Mouse (Mus musculus) embryo, embryonic 10 days (tissue): ENCODE results near the gene Prrxl1.

Experiments used
- DNase-seq: peaks from one replicate; pipeline ENCODE4 v3.0.0-alpha.2; 2015; ENCODE audit warnings: low spot score

Gene Prrxl1

DNA sequence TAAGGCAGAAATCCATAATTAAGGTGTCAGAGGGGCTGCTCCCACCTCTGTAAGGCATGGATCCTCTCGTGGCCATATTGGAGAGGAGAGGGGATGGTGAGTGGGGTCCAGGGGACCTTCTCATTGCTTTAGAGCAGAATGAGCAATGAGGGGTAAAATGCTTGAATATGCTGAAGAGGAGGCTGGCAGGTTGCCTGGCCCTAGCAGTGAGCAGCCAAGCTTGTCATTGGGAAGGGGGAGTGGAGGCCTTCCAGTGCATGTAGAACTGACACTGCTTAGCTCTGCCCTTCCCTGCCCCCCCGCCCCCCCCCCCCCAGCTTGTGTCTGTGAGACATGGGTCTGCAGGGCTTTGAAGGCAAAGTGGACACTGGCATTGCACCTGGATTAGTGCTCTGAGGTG lies 28.1 kb downstream of the Prrxl1 start:
- DNase-seq = no peak

DNA sequence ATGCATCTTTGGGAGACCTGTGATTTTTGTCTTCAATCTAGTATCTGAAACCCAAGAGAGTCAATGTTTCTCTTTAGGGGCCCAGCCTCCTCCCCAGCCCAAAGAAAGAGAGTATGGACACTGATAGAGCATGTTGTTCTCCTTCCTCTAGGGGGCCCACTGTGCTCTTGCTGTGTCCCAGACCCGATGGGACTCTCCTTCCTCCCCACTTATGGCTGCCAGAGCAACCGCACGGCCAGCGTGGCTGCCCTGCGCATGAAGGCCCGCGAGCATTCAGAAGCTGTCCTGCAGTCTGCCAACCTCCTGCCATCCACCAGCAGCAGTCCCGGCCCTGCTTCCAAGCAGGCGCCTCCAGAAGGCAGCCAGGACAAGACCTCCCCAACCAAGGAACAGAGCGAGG lies 29.4 kb downstream of the Prrxl1 start:
- DNase-seq = peak; percentile 48

DNA sequence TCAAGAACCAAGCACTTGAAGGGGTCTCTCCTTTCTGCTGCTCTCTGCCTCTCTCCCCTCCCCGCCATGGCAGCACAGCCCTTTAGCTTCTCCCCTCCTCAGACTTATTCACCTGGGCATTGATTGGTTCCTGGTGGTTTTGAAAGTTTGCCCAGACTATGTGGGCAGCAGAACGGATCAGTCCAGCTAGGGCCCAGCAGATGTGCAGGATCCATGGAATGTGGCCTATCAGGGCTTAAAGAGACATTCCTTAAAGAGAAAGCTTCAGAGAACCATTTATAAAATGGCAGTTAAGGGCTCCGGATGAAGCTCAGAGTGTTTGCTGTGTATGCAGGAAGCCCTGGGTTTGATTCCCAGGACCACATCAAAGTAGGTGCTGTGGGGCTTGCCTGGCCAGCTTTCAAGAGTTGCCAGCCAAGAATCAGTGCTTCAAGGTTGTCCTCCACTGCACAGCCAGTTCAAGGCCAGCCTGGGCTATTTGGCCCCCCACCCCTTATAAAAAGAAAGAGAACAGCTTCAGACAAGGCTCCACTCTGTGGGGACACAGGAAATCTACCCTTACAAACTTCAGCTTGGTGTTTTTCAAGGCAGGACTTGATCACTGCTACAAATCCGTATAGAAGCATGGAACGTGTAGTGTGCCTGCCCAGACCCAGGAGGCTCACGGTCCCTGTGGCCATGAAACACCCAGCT lies 33.8 kb downstream of the Prrxl1 start:
- DNase-seq = no peak

GRCm38 (mm10) chr14:32634015-32634682 lies 34.9 kb downstream of the Prrxl1 start:
- peak; percentile 23 for DNase-seq

- no peak for DNase-seq
Measured at GRCm38 (mm10) chr14:32638485-32638884, 39.3 kb downstream of the Prrxl1 start.

- no peak for DNase-seq
Measured at GRCm38 (mm10) chr14:32659781-32660180, 60.6 kb downstream of the Prrxl1 start.

DNA sequence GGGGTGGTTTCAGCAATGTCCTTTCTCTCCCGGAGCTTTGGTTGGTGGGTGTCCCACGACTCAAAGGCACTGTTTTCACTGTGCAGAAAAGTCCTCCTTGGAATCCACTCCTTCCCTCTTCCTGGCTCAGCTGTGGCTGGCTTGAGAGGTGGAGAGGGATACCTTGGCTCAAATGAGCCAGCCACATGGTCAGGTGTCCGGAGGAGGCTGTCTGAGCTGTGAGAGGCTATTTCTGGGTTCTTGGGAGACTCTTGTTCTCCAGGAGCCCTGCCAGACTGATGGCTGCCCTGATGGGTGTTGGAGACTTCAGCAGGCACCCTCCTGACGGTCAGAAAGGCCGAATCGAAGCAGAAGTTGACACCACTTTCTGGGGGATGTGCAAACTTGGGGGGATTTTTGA lies 63.9 kb downstream of the Prrxl1 start:
- DNase-seq = no peak

- no peak for DNase-seq
Measured at GRCm38 (mm10) chr14:32673178-32673577, 74.0 kb downstream of the Prrxl1 start.

DNA sequence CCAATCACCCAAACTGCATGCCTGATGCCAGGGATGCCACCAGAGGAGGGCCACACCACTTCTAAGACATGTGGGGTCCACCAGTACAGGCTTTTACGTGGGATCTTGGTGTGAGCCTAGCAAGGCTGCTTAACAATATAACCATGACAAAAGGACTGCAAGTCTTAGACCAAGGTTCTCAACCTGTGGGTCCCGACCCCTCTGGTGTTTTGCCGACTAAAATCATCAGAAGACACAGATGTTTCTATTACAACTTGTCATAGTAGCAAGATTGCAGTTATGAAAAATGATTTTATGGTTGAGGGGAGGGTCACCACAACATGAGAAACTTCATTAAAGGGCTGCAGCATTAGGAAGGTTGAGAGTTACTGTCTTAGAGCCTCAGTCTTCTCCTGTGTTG lies 79.4 kb downstream of the Prrxl1 start:
- no peak for DNase-seq

- DNase-seq = no peak
Measured at GRCm38 (mm10) chr14:32681603-32682002, 82.4 kb downstream of the Prrxl1 start.

- DNase-seq = no peak
Measured at GRCm38 (mm10) chr14:32682536-32682935, 83.3 kb downstream of the Prrxl1 start.

- DNase-seq = peak; percentile 55
Measured at GRCm38 (mm10) chr14:32683251-32683838, 84.1 kb downstream of the Prrxl1 start.

DNA sequence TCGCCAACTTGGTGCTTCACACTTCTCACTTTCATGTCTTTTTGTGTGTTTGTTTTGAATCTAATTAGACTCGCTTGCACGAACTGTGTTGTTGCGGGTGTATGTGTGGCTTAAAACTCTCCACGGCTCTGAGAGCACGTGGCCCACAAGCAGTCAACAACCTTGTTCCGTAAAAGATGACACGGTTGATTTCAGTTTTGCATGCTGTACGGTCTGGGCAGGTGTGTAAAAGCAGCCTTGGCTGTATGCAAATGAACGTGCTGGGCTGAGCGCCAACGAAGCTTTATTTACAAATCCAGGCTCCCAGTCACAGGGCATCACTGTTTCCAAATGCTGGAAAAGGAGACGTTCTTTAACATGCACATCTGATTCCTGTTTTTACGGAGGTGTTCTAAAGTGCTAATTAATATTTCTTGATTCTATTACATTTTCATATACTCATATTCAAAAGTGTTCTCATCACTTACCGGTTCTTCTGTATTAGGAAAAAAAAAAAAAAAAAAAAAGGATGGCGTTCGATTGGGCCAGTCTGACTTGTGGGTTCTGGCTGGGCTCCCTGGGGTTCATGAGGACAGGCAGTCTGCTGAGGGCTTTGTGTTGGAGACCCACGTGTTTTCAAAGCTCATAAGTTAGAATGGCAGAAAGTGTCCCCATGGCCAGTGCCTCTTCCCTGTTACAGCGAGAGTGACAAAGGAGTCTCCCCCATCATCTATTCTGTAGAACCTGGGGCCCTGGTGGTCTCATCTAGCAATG lies 85.0 kb downstream of the Prrxl1 start:
- DNase-seq = no peak

DNA sequence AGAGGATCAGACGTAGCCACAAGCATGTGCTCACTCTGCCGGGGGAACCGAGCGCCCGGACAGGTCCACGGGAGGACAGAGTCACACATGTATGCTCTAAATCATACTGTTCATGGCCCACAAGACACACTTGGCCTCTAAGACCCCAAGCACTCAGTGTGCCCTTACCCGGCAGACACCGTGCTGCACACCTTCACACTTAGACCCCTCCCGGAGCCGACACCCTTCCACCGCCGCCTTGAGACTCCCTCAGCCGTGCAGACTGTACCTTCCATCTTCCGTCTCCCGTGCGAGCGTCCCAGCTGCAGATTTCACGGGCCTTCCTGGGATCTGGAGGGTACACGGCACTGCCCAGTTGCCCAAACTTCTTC lies 85.5 kb downstream of the Prrxl1 start:
- no peak for DNase-seq

- no peak for DNase-seq
Measured at GRCm38 (mm10) chr14:32685124-32685826, 86.1 kb downstream of the Prrxl1 start, which contains the start of gene 3425401B19Rik. Gene 3425401B19Rik (minus strand): TSS chr14:32685293.

DNA sequence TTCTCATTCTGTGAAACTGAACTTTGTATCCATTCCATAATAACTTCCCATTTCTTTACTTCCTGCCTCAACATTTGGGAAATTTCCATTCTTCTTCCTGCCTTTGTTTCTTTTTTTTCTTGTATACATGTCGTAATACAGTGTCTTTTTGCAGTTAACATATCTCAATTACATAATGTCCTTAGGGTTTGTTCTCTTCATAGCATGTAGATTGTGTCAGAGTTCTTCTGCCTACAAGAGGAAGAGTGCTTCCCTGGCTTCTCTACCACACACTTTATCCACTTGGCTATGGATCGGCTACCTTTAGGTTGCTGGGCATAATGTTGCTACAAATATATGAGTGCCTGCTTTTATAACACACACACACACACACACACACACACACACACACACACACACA lies 96.7 kb downstream of the Prrxl1 start:
- DNase-seq = no peak

- DNase-seq = no peak
Measured at GRCm38 (mm10) chr14:32696344-32696743, 97.1 kb downstream of the Prrxl1 start.

GRCm38 (mm10) chr14:32697774-32698173 lies 98.6 kb downstream of the Prrxl1 start:
- no peak for DNase-seq

GRCm38 (mm10) chr14:32698556-32698955 lies 99.3 kb downstream of the Prrxl1 start:
- no peak for DNase-seq
